In genomic region chr10:61171654-61172053, GRCm38 (mm10) we compare ENCODE assay signal across 29 mouse cellular contexts. TPM values are rescaled to one million over a fixed set of nuclear protein-coding genes. Genes with fewer than 3 reads are reported as not detected.
DNase-seq lines count a peak whose midpoint lies in the region; ATAC-seq and TF ChIP-seq lines count a peak whose summit lies in the region.
"Had no signal": no experiment of that assay in that cellular context is flagged by ENCODE, and none has a peak within 500 bp of the region (broad histone marks: within the 10 kb centered on the region; RNA-seq: fewer than 3 reads in every experiment).

TSS of gene Tbata (plus strand) at chr10:61171954.

- H3K9ac ChIP-seq in heart, embryonic 16.5 days (ENCODE audit: low read length): no peak within 1 kb of the TSS
- H3K9ac ChIP-seq: embryonic facial prominence, embryonic 13.5 days; embryonic facial prominence, embryonic 15.5 days; forebrain, embryonic 12.5 days had no signal

- ATAC-seq in heart, embryonic 16.5 days (replicated peaks; ENCODE audit: extremely low read depth, insufficient read depth, low FRiP score): no peak
- ATAC-seq: forebrain, embryonic 14.5 days; forebrain, embryonic 16.5 days had no signal

- no peak for TF ChIP-seq CTCF in testis, adult 2 months (IDR thresholded peaks at IDR 0.05; ENCODE audit: control insufficient read depth, insufficient read depth, insufficient replicate concordance, low read depth, low read length)

- no peaks in the 10 kb centered on the region for H3K9me3 ChIP-seq in heart, embryonic 16.5 days (replicated peaks; ENCODE audit: control insufficient read depth, low read length)
- H3K9me3 ChIP-seq: embryonic facial prominence, embryonic 13.5 days; embryonic facial prominence, embryonic 15.5 days; forebrain, embryonic 10.5 days; forebrain, embryonic 12.5 days had no signal

- DNase-seq in heart, postnatal 25 days (ENCODE audit: low spot score): no peak
- DNase-seq in layer of hippocampus, postnatal 36 days: no peak
- no peak for DNase-seq in layer of hippocampus, adult 8-10 months (ENCODE audit: low spot score in 2 of 2)
- no peak for DNase-seq in testis, postnatal 14 days (ENCODE audit: low spot score)
- no peak for DNase-seq in thymus, postnatal 0 days (ENCODE audit: low spot score)
- no peak for DNase-seq in thymus, adult 18-20 months
- DNase-seq: adrenal gland, adult 2 months; adrenal gland, postnatal 10 days; adrenal gland, postnatal 25 days; cerebellum, adult 11 months; cerebellum, adult 18-20 months; cerebellum, adult 9-10 months; cerebellum, postnatal 10 days; cerebellum, postnatal 25 days; embryo, embryonic 11 days had no signal

- no peak within 1 kb of the TSS for H3K4me2 ChIP-seq in heart, embryonic 16.5 days (ENCODE audit: low read depth, low read length)
- H3K4me2 ChIP-seq: embryonic facial prominence, embryonic 13.5 days; embryonic facial prominence, embryonic 15.5 days; forebrain, embryonic 12.5 days had no signal

- no peak within 1 kb of the TSS for H3K4me3 ChIP-seq in heart, embryonic 16.5 days (ENCODE audit: low read length)
- peak within 1 kb of the TSS; percentile 76 for H3K4me3 ChIP-seq in testis, adult 2 months (ENCODE audit: control insufficient read depth, low read depth, low read length)
- H3K4me3 ChIP-seq: embryonic facial prominence, embryonic 13.5 days; embryonic facial prominence, embryonic 15.5 days; erythroblast, embryonic 14.5 days; forebrain, embryonic 10.5 days; forebrain, embryonic 12.5 days had no signal

- H3K36me3 ChIP-seq in heart, embryonic 16.5 days (ENCODE audit: control insufficient read depth, insufficient read depth): no peaks in the 10 kb centered on the region
- no peaks in the 10 kb centered on the region for H3K36me3 ChIP-seq in testis, adult 2 months (ENCODE audit: control insufficient read depth, insufficient read depth, low read length)
- H3K36me3 ChIP-seq: embryonic facial prominence, embryonic 13.5 days; embryonic facial prominence, embryonic 15.5 days; forebrain, embryonic 10.5 days; forebrain, embryonic 12.5 days had no signal

- TF ChIP-seq POLR2A in testis, adult 2 months (IDR thresholded peaks at IDR 0.05; ENCODE audit: control insufficient read depth, low read depth, low read length): peak; percentile 54; the same call in 1 of the 2 replicates

- peaks cover 4% of the 10 kb centered on the region for H3K4me1 ChIP-seq in heart, embryonic 16.5 days (ENCODE audit: control insufficient read depth, insufficient read depth, low read length)
- H3K4me1 ChIP-seq in testis, adult 2 months (ENCODE audit: control insufficient read depth, insufficient read depth, low read length): peaks cover 8% of the 10 kb centered on the region

- peaks cover 15% of the 10 kb centered on the region for H3K27me3 ChIP-seq in heart, embryonic 16.5 days (ENCODE audit: control insufficient read depth, insufficient read depth, low read length)
- no peaks in the 10 kb centered on the region for H3K27me3 ChIP-seq in testis, adult 2 months (ENCODE audit: control insufficient read depth, insufficient read depth, low read length)

- H3K27ac ChIP-seq in heart, embryonic 16.5 days (ENCODE audit: low read length): no peak within 1 kb of the TSS
- H3K27ac ChIP-seq in testis, adult 2 months (ENCODE audit: control insufficient read depth, insufficient read depth, low read depth, low read length): no peak within 1 kb of the TSS
- H3K27ac ChIP-seq: embryonic facial prominence, embryonic 13.5 days; embryonic facial prominence, embryonic 15.5 days; forebrain, embryonic 10.5 days; forebrain, embryonic 12.5 days had no signal

- intact Hi-C loops in heart, postnatal 25 days (cut with DNase I): no loop called here

- 48% methylated on average over 3 of the region's 3 CpGs for WGBS in heart, embryonic 16.5 days

RNA-seq across cellular contexts. Expression of gene Tbata, which starts in this region (rescaled TPM):
- polyA plus RNA-seq in heart, embryonic 16.5 days (2015; fragmentation: Nextera tagmentation; extraction: Ambion mirVana): 34.0 and 89.2 TPM in 2 replicates
- total RNA-seq in heart, postnatal 25 days (2021): not detected
- 10 to 100 TPM; 11.9 to 12.1 TPM for total RNA-seq in layer of hippocampus, postnatal 36 days (2021)
- total RNA-seq in layer of hippocampus, adult 8-10 months (2022): 1 to 10 TPM; 6.5 to 9.7 (median 9.6) TPM
- 590 and 599 TPM in 2 replicates for polyA plus RNA-seq in testis, adult 2 months (2012; rRNA removed)
- 680 and 1,001 TPM in 2 replicates for polyA plus RNA-seq in thymus, postnatal 0 days (2015; fragmentation: Nextera tagmentation; extraction: Ambion mirVana)
- total RNA-seq: adrenal gland, adult 2 months; adrenal gland, postnatal 10 days; adrenal gland, postnatal 25 days; common myeloid progenitor, adult 5-6 weeks; ES-E14; MEL had no signal
- polyA plus RNA-seq: adrenal gland, adult 2 months; C2C12; embryonic facial prominence, embryonic 11.5 days; embryonic facial prominence, embryonic 13.5 days; erythroblast, embryonic 14.5 days; forebrain, embryonic 10.5 days had no signal

Comparison
In these comparisons a context has a peak if more than half of its experiments do, and no peak if none do; other contexts are left out.
1. RNA of gene Tbata (total RNA-seq): 11.9 to 12.1 TPM in layer of hippocampus, postnatal 36 days and 6.5 to 9.7 TPM in layer of hippocampus, adult 8-10 months; not detected in heart, postnatal 25 days; every median in the first group is over 4 times any median in the second.